ENCODE assay signal across 8 mouse cellular contexts in genomic region chr2:147927792-147928670, GRCm38 (mm10).
DNase-seq lines count a peak whose midpoint lies in the region; ATAC-seq and TF ChIP-seq lines count a peak whose summit lies in the region.

No protein-coding gene starts in this region.

- H3K36me3 ChIP-seq in forebrain, embryonic 14.5 days (ENCODE audit: control insufficient read depth, insufficient read depth, low read length): no peaks in the 10 kb centered on the region
- no peaks in the 10 kb centered on the region for H3K36me3 ChIP-seq in forebrain, embryonic 12.5 days (replicated peaks)
- H3K36me3 ChIP-seq in kidney, embryonic 14.5 days (ENCODE audit: control insufficient read depth, insufficient read depth, low read length): no peaks in the 10 kb centered on the region
- H3K36me3 ChIP-seq in lung, embryonic 14.5 days (ENCODE audit: insufficient read depth): no peaks in the 10 kb centered on the region
- no peaks in the 10 kb centered on the region for H3K36me3 ChIP-seq in midbrain, embryonic 10.5 days

- H3K27me3 ChIP-seq in forebrain, embryonic 14.5 days (replicated peaks; ENCODE audit: control insufficient read depth, insufficient read depth, low read length): no peaks in the 10 kb centered on the region
- no peaks in the 10 kb centered on the region for H3K27me3 ChIP-seq in forebrain, embryonic 12.5 days
- no peaks in the 10 kb centered on the region for H3K27me3 ChIP-seq in kidney, embryonic 14.5 days (ENCODE audit: control insufficient read depth, insufficient read depth, low read length)
- H3K27me3 ChIP-seq in lung, embryonic 14.5 days (ENCODE audit: insufficient read depth, low read length): no peaks in the 10 kb centered on the region
- H3K27me3 ChIP-seq in midbrain, embryonic 10.5 days (ENCODE audit: low read depth, poor library complexity, severe bottlenecking): no peaks in the 10 kb centered on the region; the same call in 1 of the 2 replicates

- H3K4me1 ChIP-seq in forebrain, embryonic 14.5 days (ENCODE audit: control insufficient read depth, insufficient read depth, low read length): peaks cover 4% of the 10 kb centered on the region; the same call in 1 of the 2 replicates
- H3K4me1 ChIP-seq in forebrain, embryonic 12.5 days: no peaks in the 10 kb centered on the region
- H3K4me1 ChIP-seq in kidney, embryonic 14.5 days (ENCODE audit: control insufficient read depth, insufficient read depth, low read length): peaks cover 12% of the 10 kb centered on the region
- no peaks in the 10 kb centered on the region; the same call in 1 of the 2 replicates for H3K4me1 ChIP-seq in lung, embryonic 14.5 days (ENCODE audit: insufficient read depth)
- peaks cover 13% of the 10 kb centered on the region; the same call in 1 of the 2 replicates for H3K4me1 ChIP-seq in midbrain, embryonic 10.5 days

- no peak overlapping the region for H3K9ac ChIP-seq in forebrain, embryonic 14.5 days (ENCODE audit: low read length)
- H3K9ac ChIP-seq in forebrain, embryonic 12.5 days: no peak overlapping the region
- no peak overlapping the region for H3K9ac ChIP-seq in kidney, embryonic 14.5 days (ENCODE audit: low read depth, low read length)
- no peak overlapping the region for H3K9ac ChIP-seq in lung, embryonic 14.5 days

- no peak for TF ChIP-seq CTCF in lung, embryonic 14.5 days (IDR thresholded peaks at IDR 0.05; ENCODE audit: low read depth)

- 47% methylated on average over 10 of the region's 10 CpGs for WGBS in forebrain, embryonic 14.5 days
- 65% methylated on average over 10 of the region's 10 CpGs for WGBS in forebrain, embryonic 12.5 days
- 10% methylated on average over 10 of the region's 10 CpGs for WGBS in kidney, embryonic 14.5 days
- 39% methylated on average over 10 of the region's 10 CpGs for WGBS in lung, embryonic 14.5 days
- WGBS in midbrain, embryonic 10.5 days: 64% methylated on average over 10 of the region's 10 CpGs

- H3K9me3 ChIP-seq in forebrain, embryonic 14.5 days (replicated peaks; ENCODE audit: control insufficient read depth, low read length): no peaks in the 10 kb centered on the region
- H3K9me3 ChIP-seq in forebrain, embryonic 12.5 days: no peaks in the 10 kb centered on the region
- H3K9me3 ChIP-seq in kidney, embryonic 14.5 days (ENCODE audit: control insufficient read depth, low read length): no peaks in the 10 kb centered on the region
- no peaks in the 10 kb centered on the region for H3K9me3 ChIP-seq in lung, embryonic 14.5 days (ENCODE audit: low read depth, low read length)
- H3K9me3 ChIP-seq in midbrain, embryonic 10.5 days (replicated peaks): no peaks in the 10 kb centered on the region

- H3K27ac ChIP-seq in forebrain, embryonic 14.5 days (ENCODE audit: low read depth, low read length): no peak overlapping the region
- H3K27ac ChIP-seq in forebrain, embryonic 12.5 days: no peak overlapping the region
- H3K27ac ChIP-seq in kidney, embryonic 14.5 days (ENCODE audit: low read depth, low read length): no peak overlapping the region
- no peak overlapping the region for H3K27ac ChIP-seq in lung, embryonic 14.5 days (ENCODE audit: low read depth)
- no peak overlapping the region for H3K27ac ChIP-seq in midbrain, embryonic 10.5 days (replicated peaks)

- DNase-seq in forebrain, embryonic 14.5 days (ENCODE audit: low spot score): peak; percentile 49
- peak; percentile 17 for DNase-seq in cerebellum, adult 9-10 months
- DNase-seq in lung, embryonic 14.5 days: peak; percentile 26
- DNase-seq in yolk sac, embryonic 10.5 days (ENCODE audit: low spot score): no peak
- DNase-seq in midbrain, embryonic 10.5 days (ENCODE audit: low spot score): no peak
- DNase-seq in heart, adult 8-10 months (ENCODE audit: low spot score): no peak

- ATAC-seq in forebrain, embryonic 14.5 days: peak; percentile 54; the same call in 1 of the 2 replicates
- no peak for ATAC-seq in forebrain, embryonic 12.5 days (ENCODE audit: low FRiP score)
- peak; percentile 93 for ATAC-seq in kidney, embryonic 14.5 days (ENCODE audit: low FRiP score, low TSS enrichment)
- peak; percentile 59 for ATAC-seq in lung, embryonic 14.5 days (ENCODE audit: insufficient read depth)

- H3K4me3 ChIP-seq in forebrain, embryonic 14.5 days (ENCODE audit: low read depth, low read length): no peak overlapping the region
- H3K4me3 ChIP-seq in forebrain, embryonic 12.5 days (replicated peaks): no peak overlapping the region
- H3K4me3 ChIP-seq in kidney, embryonic 14.5 days (ENCODE audit: low read length): no peak overlapping the region
- no peak overlapping the region for H3K4me3 ChIP-seq in lung, embryonic 14.5 days (ENCODE audit: low read depth, low read length)
- H3K4me3 ChIP-seq in midbrain, embryonic 10.5 days: no peak overlapping the region

- H3K4me2 ChIP-seq in forebrain, embryonic 14.5 days (ENCODE audit: low read length): no peak overlapping the region
- no peak overlapping the region for H3K4me2 ChIP-seq in forebrain, embryonic 12.5 days
- H3K4me2 ChIP-seq in kidney, embryonic 14.5 days (replicated peaks; ENCODE audit: low read depth, low read length): no peak overlapping the region
- H3K4me2 ChIP-seq in lung, embryonic 14.5 days: no peak overlapping the region

Comparison
In these comparisons a context has a peak if more than half of its experiments do, and no peak if none do; other contexts are left out.
1. DNase-seq: peak in forebrain, embryonic 14.5 days (single experiment), cerebellum, adult 9-10 months (single experiment) and lung, embryonic 14.5 days (single experiment); none in yolk sac, embryonic 10.5 days (single experiment), midbrain, embryonic 10.5 days (single experiment) and heart, adult 8-10 months (single experiment).